Mouse (Mus musculus) heart, adult 2 months (tissue): Measurements from ENCODE around the gene Hdhd5. TPM values are rescaled to one million over a fixed set of nuclear protein-coding genes. Genes with fewer than 3 reads are reported as not detected.

ENCODE experiments used
- DNase-seq, 2 experiments: peaks; one replicate each; pipeline ENCODE4 v3.0.0; 2021
- H3K27ac ChIP-seq: fragments of 200-600 bp; 2 replicates; pipeline ENCODE4 v1.8.1; 2022
- H3K27me3 ChIP-seq: fragments of 200-500 bp; 2 replicates; pipeline ENCODE4 v1.6.1; 2012; ENCODE audit warnings: mild to moderate bottlenecking, low read length, inconsistent platforms, mixed read lengths; ENCODE audit not compliant: control insufficient read depth, insufficient read depth
- H3K36me3 ChIP-seq: fragments of 200-500 bp; 2 replicates; pipeline ENCODE4 v1.6.1; 2012; ENCODE audit warnings: low read length, inconsistent platforms; ENCODE audit not compliant: control insufficient read depth, insufficient read depth
- H3K4me1 ChIP-seq: fragments of 200-500 bp; 2 replicates; pipeline ENCODE4 v1.6.1; 2011; ENCODE audit warnings: low read length; ENCODE audit not compliant: control insufficient read depth, insufficient read depth
- H3K4me3 ChIP-seq: fragments of 200-600 bp; 2 replicates; pipeline ENCODE4 v1.8.1; 2022
- H3K79me2 ChIP-seq: fragments of 200-500 bp; replicated peaks from 2 replicates; pipeline ENCODE4 v1.6.1; 2012; ENCODE audit warnings: mild to moderate bottlenecking, inconsistent platforms, low read length, moderate library complexity, mixed read lengths; ENCODE audit not compliant: control insufficient read depth, insufficient read depth
- H3K9ac ChIP-seq: fragments of 200-500 bp; 2 replicates; pipeline ENCODE4 v1.6.1; 2012; ENCODE audit warnings: low read depth, mild to moderate bottlenecking, control low read depth, inconsistent platforms, low read length, mixed read lengths
- CTCF ChIP-seq: fragments of 200-600 bp; IDR thresholded peaks from 2 replicates; pipeline ENCODE4 v1.8.1; 2022; ENCODE audit warnings: antibody characterized with exemption, mild to moderate bottlenecking, moderate library complexity
- EP300 ChIP-seq: fragments of 200-500 bp; IDR thresholded peaks from 2 replicates; pipeline ENCODE4 v1.6.1; 2011; ENCODE audit warnings: low read depth, low read length, control low read depth; ENCODE audit not compliant: insufficient read depth
- POLR2A ChIP-seq: fragments of 200-500 bp; IDR thresholded peaks from 2 replicates; pipeline ENCODE4 v1.6.1; 2011; ENCODE audit warnings: mild to moderate bottlenecking, low read depth, low read length, control low read depth; ENCODE audit not compliant: insufficient read depth
- WGBS: fragments of 180-500 bp; shearing (Covaris S2); methylation state at CpG from one replicate; pipeline ENCODE4 v1.1.7; 2018; 5-methylcytosine and 5-hydroxymethylcytosine counted together
- intact Hi-C: fragments of 180-260 bp; cut with DNase I; formaldehyde crosslinking; loops from one replicate; pipeline ENCODE4 v1.15.1; 2025
- polyA plus RNA-seq: library from polyadenylated mRNA; depleted of rRNA; stranded (reverse); fragments of >200 nt; gene quantifications from 2 replicates; pipeline ENCODE4 v1.2.3, GENCODE M21; 2012
- total RNA-seq, 2 experiments: library from RNA; stranded (reverse); gene quantifications; 2 replicates each; pipeline ENCODE4 v1.2.3; 2021

The Hdhd5 gene
- total and polyA plus RNA-seq, 3 experiments = 17.1 to 29.9 (median 18.4) TPM

GRCm38 (mm10) chr6:120492499-120493373, 38.4 kb downstream of the Hdhd5 start:
- Histone ChIP-seq H3K4me3 (peak overlapping the region; percentile 41), H3K27ac (no peak overlapping the region), H3K27me3 (peaks cover 20% of the 10 kb centered on the region), H3K36me3 (no peaks in the 10 kb centered on the region), H3K9ac (no peak overlapping the region), H3K4me1 (no peaks in the 10 kb centered on the region; the same call in 1 of the 2 replicates), H3K79me2 (no peaks in the 10 kb centered on the region)
- 2% methylated on average over 91 of the region's 95 CpGs for WGBS
- no peak for DNase-seq
- TF ChIP-seq POLR2A (no peak), CTCF (no peak), EP300 (no peak)
- intact Hi-C loops = no loop called here

- intact Hi-C loops = no loop called here
- H3K27me3 ChIP-seq = peaks cover 20% of the 10 kb centered on the region
- H3K27ac ChIP-seq = no peak overlapping the region
- no peak overlapping the region for H3K4me3 ChIP-seq
- H3K4me1 ChIP-seq = no peaks in the 10 kb centered on the region; the same call in 1 of the 2 replicates
- DNase-seq = no peak
- WGBS = 15% methylated on average over 22 of the region's 22 CpGs
- H3K79me2 ChIP-seq = no peaks in the 10 kb centered on the region
- TF ChIP-seq POLR2A (no peak), CTCF (no peak), EP300 (no peak)
- H3K36me3 ChIP-seq = no peaks in the 10 kb centered on the region
- no peak overlapping the region for H3K9ac ChIP-seq
Measured at GRCm38 (mm10) chr6:120491862-120492498, 39.1 kb downstream of the Hdhd5 start.

- DNase-seq = no peak
- Histone ChIP-seq H3K36me3 (no peaks in the 10 kb centered on the region), H3K4me1 (no peaks in the 10 kb centered on the region; the same call in 1 of the 2 replicates), H3K4me3 (no peak overlapping the region), H3K9ac (no peak overlapping the region), H3K27ac (no peak overlapping the region), H3K79me2 (no peaks in the 10 kb centered on the region), H3K27me3 (peaks cover 20% of the 10 kb centered on the region)
- no peak for TF ChIP-seq POLR2A
- TF ChIP-seq EP300 = no peak
- no peak for TF ChIP-seq CTCF
- intact Hi-C loops = no loop called here
- WGBS = 79% methylated on average over 7 of the region's 7 CpGs
Measured at GRCm38 (mm10) chr6:120491064-120491463, 40.1 kb downstream of the Hdhd5 start.

- Histone ChIP-seq H3K79me2 (no peaks in the 10 kb centered on the region), H3K4me1 (no peaks in the 10 kb centered on the region; the same call in 1 of the 2 replicates), H3K27ac (no peak overlapping the region), H3K4me3 (no peak overlapping the region), H3K36me3 (no peaks in the 10 kb centered on the region), H3K9ac (no peak overlapping the region), H3K27me3 (peaks cover 20% of the 10 kb centered on the region)
- 60% methylated on average over 2 of the region's 2 CpGs for WGBS
- intact Hi-C loops = loop anchor here (5.0 kb wide), 1 partner anchor 1122 kb away; no protein-coding TSS in a partner anchor
- no peak for TF ChIP-seq CTCF
- TF ChIP-seq POLR2A = no peak
- no peak for TF ChIP-seq EP300
- no peak for DNase-seq
Measured at GRCm38 (mm10) chr6:120489461-120489860, 41.7 kb downstream of the Hdhd5 start.

- no peak for DNase-seq
- 45% methylated on average over 3 of the region's 3 CpGs for WGBS
- peaks cover 15% of the 10 kb centered on the region for H3K27me3 ChIP-seq
- no peaks in the 10 kb centered on the region for H3K4me1 ChIP-seq
- no peaks in the 10 kb centered on the region for H3K79me2 ChIP-seq
- intact Hi-C loops = loop anchor here (5.0 kb wide), 1 partner anchor 1121 kb away; no protein-coding TSS in a partner anchor
- H3K27ac ChIP-seq = no peak overlapping the region
- H3K4me3 ChIP-seq = no peak overlapping the region
- no peak overlapping the region for H3K9ac ChIP-seq
- TF ChIP-seq EP300 (no peak), POLR2A (no peak), CTCF (no peak)
- H3K36me3 ChIP-seq = no peaks in the 10 kb centered on the region
Measured at GRCm38 (mm10) chr6:120488647-120489046, 42.5 kb downstream of the Hdhd5 start.
